Mouse (Mus musculus) ES-Bruce4 (cell line): ENCODE data around the gene Tarsl2.

Experiments used
- CTCF ChIP-seq: IDR thresholded peaks from one replicate; pipeline ENCODE4 v1.8.1; 2011; ENCODE audit warnings: low read depth, low read length
- POLR2A ChIP-seq: IDR thresholded peaks from one replicate; pipeline ENCODE4 v1.8.1; 2011; ENCODE audit warnings: low read length; ENCODE audit not compliant: insufficient read depth

DNA sequence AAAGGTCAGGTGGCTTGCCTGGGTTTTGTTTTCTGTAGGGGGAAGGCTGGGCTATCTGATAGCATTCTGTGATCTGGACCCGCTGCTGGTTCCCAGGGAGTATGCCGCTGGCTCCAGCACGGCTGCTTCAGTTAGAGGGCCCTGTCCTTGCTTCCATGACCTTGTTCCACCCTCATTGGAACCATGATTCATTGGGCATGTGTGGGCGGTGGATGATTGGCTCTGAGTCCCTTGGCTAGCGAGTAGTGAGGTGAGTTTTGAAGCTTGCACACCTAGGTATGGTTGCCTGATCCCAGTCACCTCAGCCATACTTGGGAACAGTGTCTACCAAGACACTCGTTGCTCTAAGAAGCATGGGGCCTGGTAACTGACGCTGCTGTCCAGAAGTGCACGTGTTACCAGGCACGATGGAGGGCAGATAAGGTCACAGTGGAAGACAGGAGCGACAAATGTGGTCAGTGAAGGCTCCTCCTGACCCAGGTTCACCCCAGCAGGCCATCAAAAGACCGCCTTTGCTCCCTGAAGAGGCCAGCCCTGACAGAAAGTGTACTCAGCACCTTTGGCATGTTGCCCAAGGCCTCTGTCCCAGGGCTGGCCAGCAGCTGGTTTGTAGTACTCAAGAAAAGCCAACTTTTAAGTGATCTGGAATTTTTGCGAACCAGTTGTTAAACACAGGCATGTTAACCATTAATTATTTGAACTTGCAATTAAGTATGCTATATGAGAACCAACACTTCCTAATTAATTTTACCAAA lies 92.8 kb downstream of the Tarsl2 start:
- TF ChIP-seq CTCF: no peak
- TF ChIP-seq POLR2A: no peak
